Mouse (Mus musculus) liver (tissue): Measurements from ENCODE around the gene Zbtb20.
"Not testable (repeated sequence)": the region's sequence is repeated elsewhere in the genome, so short reads cannot be mapped to it uniquely, and the experiment has no call there.

Experiments
- DNase-seq: peaks from one replicate; pipeline ENCODE4 v3.0.0-alpha.2; 2020; ENCODE audit warnings: mixed read lengths

The Zbtb20 gene

GRCm38 (mm10) chr16:42910716-42911115 lies 35.0 kb downstream of the Zbtb20 start:
- no peak for DNase-seq

- DNase-seq = no peak
These were observed 35.6 kb downstream of the Zbtb20 start for GRCm38 (mm10) chr16:42911326-42911725.

GRCm38 (mm10) chr16:42911815-42912214 lies 36.1 kb downstream of the Zbtb20 start:
- no peak for DNase-seq

GRCm38 (mm10) chr16:42913291-42913690 lies 37.6 kb downstream of the Zbtb20 start:
- no peak for DNase-seq

GRCm38 (mm10) chr16:42914457-42915085 lies 38.9 kb downstream of the Zbtb20 start:
- DNase-seq = peak; percentile 15

GRCm38 (mm10) chr16:42919992-42920760 lies 44.5 kb downstream of the Zbtb20 start:
- DNase-seq = no peak

GRCm38 (mm10) chr16:42921436-42921835 lies 45.8 kb downstream of the Zbtb20 start:
- no peak for DNase-seq

- DNase-seq = no peak
These were observed 62.5 kb downstream of the Zbtb20 start for GRCm38 (mm10) chr16:42938211-42938610.

- no peak for DNase-seq
These were observed 71.3 kb downstream of the Zbtb20 start for GRCm38 (mm10) chr16:42947016-42947415.

GRCm38 (mm10) chr16:42955401-42955800 lies 79.7 kb downstream of the Zbtb20 start:
- DNase-seq = not testable (repeated sequence)

GRCm38 (mm10) chr16:42972872-42973271 lies 97.2 kb downstream of the Zbtb20 start:
- no peak for DNase-seq

GRCm38 (mm10) chr16:42998896-42999295 lies 123.2 kb downstream of the Zbtb20 start:
- no peak for DNase-seq

GRCm38 (mm10) chr16:43026351-43026750 lies 150.7 kb downstream of the Zbtb20 start:
- no peak for DNase-seq

- no peak for DNase-seq
These were observed 153.6 kb downstream of the Zbtb20 start for GRCm38 (mm10) chr16:43029243-43029642.

GRCm38 (mm10) chr16:43035709-43036108 lies 160.0 kb downstream of the Zbtb20 start:
- no peak for DNase-seq

- DNase-seq = no peak
These were observed 160.8 kb downstream of the Zbtb20 start for GRCm38 (mm10) chr16:43036510-43036909.

GRCm38 (mm10) chr16:43037320-43037719 lies 161.6 kb downstream of the Zbtb20 start:
- no peak for DNase-seq

- no peak for DNase-seq
These were observed 169.9 kb downstream of the Zbtb20 start for GRCm38 (mm10) chr16:43045611-43046010.

GRCm38 (mm10) chr16:43046686-43047085 lies 171.0 kb downstream of the Zbtb20 start:
- no peak for DNase-seq

GRCm38 (mm10) chr16:43069666-43070295 lies 194.1 kb downstream of the Zbtb20 start:
- DNase-seq = no peak

GRCm38 (mm10) chr16:43071875-43072274 lies 196.2 kb downstream of the Zbtb20 start:
- no peak for DNase-seq

- DNase-seq = no peak
These were observed 197.3 kb downstream of the Zbtb20 start for GRCm38 (mm10) chr16:43072818-43073594.

GRCm38 (mm10) chr16:43080403-43080802 lies 204.7 kb downstream of the Zbtb20 start:
- DNase-seq = no peak
